Mouse (Mus musculus): ENCODE measurements around the gene Glyatl3. TPM values are rescaled to one million over a fixed set of nuclear protein-coding genes. Genes with fewer than 3 reads are reported as not detected.
A peak's percentile ranks its signal among the peaks of the same experiment; 100 is the strongest.

Gene Glyatl3
- polyA plus RNA-seq, 1 experiment from 2014 or later, result not detected

DNA sequence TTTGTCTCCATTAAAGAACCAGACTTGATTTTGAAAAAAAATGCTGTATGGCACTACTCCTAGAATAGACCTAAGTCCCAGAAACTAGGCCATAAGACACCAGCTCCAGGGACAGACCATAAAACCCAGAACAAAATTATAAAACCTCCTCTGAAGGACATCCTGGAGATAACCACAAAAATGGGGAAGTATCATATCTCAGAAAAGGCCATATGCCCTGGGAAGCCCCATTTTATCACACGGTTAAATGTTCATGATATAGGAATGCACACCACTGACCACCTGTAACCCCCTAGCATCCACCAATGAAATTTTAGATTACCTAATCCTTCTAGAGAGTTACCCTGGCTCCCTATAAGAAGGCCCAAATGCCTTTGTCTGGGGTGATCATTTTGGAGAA, 38.6 kb downstream of the Glyatl3 start:
- no peak overlapping the region for H3K9ac ChIP-seq (replicated peaks; ENCODE audit: low read depth, low read length)
- H3K4me2 ChIP-seq (replicated peaks; ENCODE audit: low read depth, low read length), result no peak overlapping the region
- H3K27ac ChIP-seq (ENCODE audit: low read length), result no peak overlapping the region
- H3K9me3 ChIP-seq (ENCODE audit: control insufficient read depth, low read depth, low read length), result no peaks in the 10 kb centered on the region
- H3K36me3 ChIP-seq (ENCODE audit: control insufficient read depth, insufficient read depth, low read length), result no peaks in the 10 kb centered on the region
- 96% methylated on average over 1 of the region's 1 CpGs for WGBS
- no peaks in the 10 kb centered on the region for H3K4me1 ChIP-seq (ENCODE audit: control insufficient read depth, insufficient read depth, low read length)
- no peak for ATAC-seq (ENCODE audit: insufficient number of reproducible peaks, insufficient read depth, low FRiP score, low read depth)
- no peak overlapping the region for H3K4me3 ChIP-seq (ENCODE audit: low read depth, low read length)
- H3K27me3 ChIP-seq (ENCODE audit: control insufficient read depth, insufficient read depth, low read length), result no peaks in the 10 kb centered on the region

DNA sequence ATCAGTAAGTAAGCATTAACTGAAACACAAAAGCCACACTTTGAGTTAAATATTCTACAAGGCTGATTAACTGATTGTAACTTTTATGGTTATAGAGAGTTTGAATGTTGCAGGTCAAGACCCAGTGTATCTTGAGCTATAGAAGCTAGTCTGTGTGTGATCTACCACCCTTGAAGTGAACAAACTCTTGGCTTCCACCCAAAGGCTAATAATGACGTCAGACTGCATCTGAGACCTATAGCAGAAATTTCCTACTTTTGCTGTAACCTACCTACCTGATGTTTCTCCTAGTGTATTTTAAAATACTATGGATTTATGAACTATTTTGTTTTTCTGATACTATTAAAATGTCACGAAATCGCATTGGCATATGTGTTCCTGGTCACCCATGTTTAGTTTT, 39.4 kb downstream of the Glyatl3 start:
- Histone ChIP-seq H3K4me2 (replicated peaks; ENCODE audit: low read depth, low read length) (no peak overlapping the region), H3K4me1 (ENCODE audit: control insufficient read depth, insufficient read depth, low read length) (no peaks in the 10 kb centered on the region), H3K4me3 (ENCODE audit: low read depth, low read length) (no peak overlapping the region), H3K36me3 (ENCODE audit: control insufficient read depth, insufficient read depth, low read length) (no peaks in the 10 kb centered on the region), H3K27me3 (ENCODE audit: control insufficient read depth, insufficient read depth, low read length) (no peaks in the 10 kb centered on the region), H3K27ac (ENCODE audit: low read length) (no peak overlapping the region), H3K9ac (replicated peaks; ENCODE audit: low read depth, low read length) (no peak overlapping the region), H3K9me3 (ENCODE audit: control insufficient read depth, low read depth, low read length) (no peaks in the 10 kb centered on the region)
- ATAC-seq (ENCODE audit: insufficient number of reproducible peaks, insufficient read depth, low FRiP score, low read depth), result no peak
- WGBS, result 78% methylated on average over 3 of the region's 3 CpGs

DNA sequence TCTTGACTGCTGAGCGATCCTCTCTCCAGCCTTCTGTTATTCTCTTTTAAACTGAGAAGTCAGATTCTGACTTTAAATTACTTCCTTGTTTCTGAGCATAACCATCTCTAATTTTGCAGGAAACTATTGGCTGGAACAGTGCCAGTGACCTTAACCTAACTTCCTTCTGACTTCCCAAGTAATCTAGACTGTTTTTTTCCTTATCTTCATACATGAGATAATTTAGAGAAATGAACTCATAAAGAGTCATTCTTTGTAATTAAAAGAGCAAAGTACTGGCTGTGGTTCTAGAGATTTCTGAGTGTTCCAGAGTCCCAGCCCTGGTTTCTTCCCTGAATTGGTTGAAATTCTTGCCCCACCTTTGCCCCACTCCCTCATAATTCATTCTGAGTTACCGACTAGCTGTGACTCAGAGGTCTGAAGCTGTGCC, 40.6 kb downstream of the Glyatl3 start:
- Histone ChIP-seq H3K4me3 (ENCODE audit: low read depth, low read length) (no peak overlapping the region), H3K4me2 (replicated peaks; ENCODE audit: low read depth, low read length) (no peak overlapping the region), H3K9me3 (ENCODE audit: control insufficient read depth, low read depth, low read length) (no peaks in the 10 kb centered on the region), H3K27me3 (ENCODE audit: control insufficient read depth, insufficient read depth, low read length) (no peaks in the 10 kb centered on the region), H3K9ac (replicated peaks; ENCODE audit: low read depth, low read length) (no peak overlapping the region), H3K27ac (ENCODE audit: low read length) (no peak overlapping the region), H3K4me1 (ENCODE audit: control insufficient read depth, insufficient read depth, low read length) (no peaks in the 10 kb centered on the region), H3K36me3 (ENCODE audit: control insufficient read depth, insufficient read depth, low read length) (no peaks in the 10 kb centered on the region)
- WGBS, result 42% methylated on average over 2 of the region's 2 CpGs
- no peak for ATAC-seq (ENCODE audit: insufficient number of reproducible peaks, insufficient read depth, low FRiP score, low read depth)

- no peaks in the 10 kb centered on the region for H3K9me3 ChIP-seq (ENCODE audit: control insufficient read depth, low read depth, low read length)
- 93% methylated on average over 6 of the region's 6 CpGs for WGBS
- no peak overlapping the region for H3K4me3 ChIP-seq (ENCODE audit: low read depth, low read length)
- ATAC-seq (ENCODE audit: insufficient number of reproducible peaks, insufficient read depth, low FRiP score, low read depth), result no peak
- H3K4me2 ChIP-seq (replicated peaks; ENCODE audit: low read depth, low read length), result no peak overlapping the region
- no peaks in the 10 kb centered on the region for H3K27me3 ChIP-seq (ENCODE audit: control insufficient read depth, insufficient read depth, low read length)
- H3K27ac ChIP-seq (ENCODE audit: low read length), result no peak overlapping the region
- H3K9ac ChIP-seq (replicated peaks; ENCODE audit: low read depth, low read length), result no peak overlapping the region
- no peaks in the 10 kb centered on the region for H3K4me1 ChIP-seq (ENCODE audit: control insufficient read depth, insufficient read depth, low read length)
- no peaks in the 10 kb centered on the region for H3K36me3 ChIP-seq (ENCODE audit: control insufficient read depth, insufficient read depth, low read length)
Observed at GRCm38 (mm10) chr17:40872626-40873025, 41.5 kb downstream of the Glyatl3 start.

DNA sequence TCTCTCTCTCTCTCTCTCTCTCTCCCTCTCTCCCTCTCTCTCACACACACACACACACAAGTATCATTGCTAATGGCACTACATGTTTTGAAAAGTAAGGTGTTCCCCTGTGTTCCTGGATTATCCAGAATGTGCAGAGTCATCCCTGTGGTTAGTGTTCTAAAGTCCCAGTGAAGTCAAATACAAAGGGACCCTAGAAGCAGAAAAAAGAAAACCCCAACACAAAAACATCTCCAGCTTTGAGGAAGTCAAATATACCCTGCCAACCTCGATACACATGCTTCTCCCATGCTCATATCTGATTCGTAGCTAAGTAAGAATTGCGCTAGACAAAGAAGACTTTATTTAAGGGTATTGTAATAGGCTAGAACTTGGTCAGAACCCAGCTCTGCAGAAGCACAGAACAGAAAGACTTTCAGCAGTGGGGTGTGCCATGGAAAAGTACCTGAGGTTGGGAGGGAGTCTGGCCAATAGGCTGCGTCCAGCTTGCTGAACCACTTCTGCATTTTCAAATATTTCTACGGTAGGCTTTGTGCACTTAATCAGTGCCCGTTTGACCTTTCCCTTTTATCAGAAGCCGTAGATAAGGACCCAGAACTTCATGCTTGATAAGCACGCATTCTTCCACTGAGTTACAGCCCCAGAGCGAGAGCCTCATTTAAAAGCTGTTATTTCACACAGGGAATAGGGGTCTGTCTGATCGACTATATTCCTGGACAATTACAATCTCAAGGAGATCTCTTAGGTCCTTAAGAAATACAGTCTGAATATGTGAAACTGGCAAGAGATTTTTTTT, 45.0 kb downstream of the Glyatl3 start:
- Histone ChIP-seq H3K4me2 (replicated peaks; ENCODE audit: low read depth, low read length) (no peak overlapping the region), H3K27ac (ENCODE audit: low read length) (peak overlapping the region; percentile 21; the same call in 1 of the 2 replicates), H3K9me3 (ENCODE audit: control insufficient read depth, low read depth, low read length) (no peaks in the 10 kb centered on the region), H3K4me1 (ENCODE audit: control insufficient read depth, insufficient read depth, low read length) (no peaks in the 10 kb centered on the region), H3K9ac (replicated peaks; ENCODE audit: low read depth, low read length) (no peak overlapping the region), H3K27me3 (ENCODE audit: control insufficient read depth, insufficient read depth, low read length) (no peaks in the 10 kb centered on the region), H3K4me3 (ENCODE audit: low read depth, low read length) (no peak overlapping the region), H3K36me3 (ENCODE audit: control insufficient read depth, insufficient read depth, low read length) (no peaks in the 10 kb centered on the region)
- WGBS, result 34% methylated on average over 10 of the region's 10 CpGs
- ATAC-seq (ENCODE audit: insufficient number of reproducible peaks, insufficient read depth, low FRiP score, low read depth), result peak; percentile 88

GRCm38 (mm10) chr17:40855065-40855464, 59.1 kb downstream of the Glyatl3 start:
- ATAC-seq (ENCODE audit: insufficient number of reproducible peaks, insufficient read depth, low FRiP score, low read depth), result no peak
- Histone ChIP-seq H3K36me3 (ENCODE audit: control insufficient read depth, insufficient read depth, low read length) (no peaks in the 10 kb centered on the region), H3K27me3 (ENCODE audit: control insufficient read depth, insufficient read depth, low read length) (no peaks in the 10 kb centered on the region), H3K9me3 (ENCODE audit: control insufficient read depth, low read depth, low read length) (no peaks in the 10 kb centered on the region), H3K4me1 (ENCODE audit: control insufficient read depth, insufficient read depth, low read length) (no peaks in the 10 kb centered on the region), H3K9ac (replicated peaks; ENCODE audit: low read depth, low read length) (no peak overlapping the region), H3K27ac (ENCODE audit: low read length) (no peak overlapping the region), H3K4me3 (ENCODE audit: low read depth, low read length) (no peak overlapping the region), H3K4me2 (replicated peaks; ENCODE audit: low read depth, low read length) (no peak overlapping the region)

Other genes with a start within 250 kb of the Glyatl3 start
- gene Esp1, start 187.2 kb downstream of the Glyatl3 start, polyA plus RNA-seq (2014; fragmentation: Nextera tagmentation; extraction: Ambion mirVana), result not detected in 2 replicates
- gene Crisp2, start 107.3 kb downstream of the Glyatl3 start, polyA plus RNA-seq (2014; fragmentation: Nextera tagmentation; extraction: Ambion mirVana), result not detected in 2 replicates
- 0.27 and 0.43 TPM in 2 replicates for gene Rhag, start 103.2 kb downstream of the Glyatl3 start, polyA plus RNA-seq (2014; fragmentation: Nextera tagmentation; extraction: Ambion mirVana)
- gene 9130008F23Rik, start 33.8 kb downstream of the Glyatl3 start, polyA plus RNA-seq (2014; fragmentation: Nextera tagmentation; extraction: Ambion mirVana), result 3.7 and 4.0 TPM in 2 replicates
- gene Mut, start 20.3 kb upstream of the Glyatl3 start, polyA plus RNA-seq (2014; fragmentation: Nextera tagmentation; extraction: Ambion mirVana), result 34.1 and 38.9 TPM in 2 replicates
- gene Cenpq, start 20.7 kb upstream of the Glyatl3 start, polyA plus RNA-seq (2014; fragmentation: Nextera tagmentation; extraction: Ambion mirVana), result 24.3 and 26.0 TPM in 2 replicates

Data from stomach, embryonic 14.5 days (tissue).